Mouse (Mus musculus): Measurements from ENCODE around the gene Aox3. TPM values are rescaled to one million over a fixed set of nuclear protein-coding genes. Genes with fewer than 3 reads are reported as not detected.

Aox3 gene
- not detected in 2 replicates for total RNA-seq (2014; fragmentation: Nextera tagmentation)
- 0.33 TPM in 1 of 2 replicates, not detected in the other for total RNA-seq (2017)
- polyA plus RNA-seq (2012): not detected in 2 replicates

GRCm38 (mm10) chr1:58112880-58113279 is at the start of gene Aox3:
Gene Aox3 (plus strand): TSS chr1:58113130.
- H3K4me3 ChIP-seq (ENCODE audit: low read depth, low read length): no peak within 1 kb of the TSS
- H3K36me3 ChIP-seq (replicated peaks): no peaks in the 10 kb centered on the region
- ATAC-seq (ENCODE audit: extremely low read depth, insufficient number of reproducible peaks, low FRiP score, poor library complexity, severe bottlenecking) (no peak), DNase-seq (ENCODE audit: low spot score) (no peak)
- H3K27me3 ChIP-seq (ENCODE audit: insufficient read depth, low read length): no peaks in the 10 kb centered on the region; the same call in 1 of the 2 replicates
- H3K9me3 ChIP-seq (replicated peaks): no peaks in the 10 kb centered on the region
- H3K4me1 ChIP-seq (ENCODE audit: insufficient read depth, low read depth, low read length): no peaks in the 10 kb centered on the region
- TF ChIP-seq GATA1 (IDR thresholded peaks at IDR 0.05; ENCODE audit: borderline replicate concordance, low read length) (no peak), CTCF (IDR thresholded peaks at IDR 0.05; ENCODE audit: low read depth, low read length) (peak; percentile 34; the same call in 1 of the 2 replicates)

GRCm38 (mm10) chr1:58065151-58065550 is 47.8 kb upstream of the Aox3 start:
- H3K4me1 ChIP-seq (ENCODE audit: insufficient read depth, low read depth, low read length): no peaks in the 10 kb centered on the region
- no peaks in the 10 kb centered on the region for H3K9me3 ChIP-seq (replicated peaks)
- no peaks in the 10 kb centered on the region for H3K36me3 ChIP-seq (replicated peaks)
- TF ChIP-seq GATA2 (IDR thresholded peaks at IDR 0.05; ENCODE audit: borderline replicate concordance, low read depth, low read length): no peak
- no peak for TF ChIP-seq GATA1 (IDR thresholded peaks at IDR 0.05; ENCODE audit: borderline replicate concordance, low read length)
- TF ChIP-seq POLR2AphosphoS5 (IDR thresholded peaks at IDR 0.05; ENCODE audit: insufficient replicate concordance, low read depth, low read length): no peak
- no peak for TF ChIP-seq CTCF (IDR thresholded peaks at IDR 0.05; ENCODE audit: low read depth, low read length)
- TF ChIP-seq TAL1 (conservative IDR thresholded peaks at IDR 0.05; ENCODE audit: low read depth, low read length): no peak
- ATAC-seq (ENCODE audit: extremely low read depth, insufficient number of reproducible peaks, low FRiP score, poor library complexity, severe bottlenecking) (no peak), DNase-seq (ENCODE audit: low spot score) (no peak)
- H3K4me3 ChIP-seq (ENCODE audit: low read depth, low read length): no peak overlapping the region
- peaks cover 5% of the 10 kb centered on the region; the same call in 1 of the 2 replicates for H3K27me3 ChIP-seq (ENCODE audit: insufficient read depth, low read length)

- TF ChIP-seq CTCF (IDR thresholded peaks at IDR 0.05; ENCODE audit: low read depth, low read length): no peak
- TF ChIP-seq TAL1 (conservative IDR thresholded peaks at IDR 0.05; ENCODE audit: low read depth, low read length): no peak
- no peak for TF ChIP-seq GATA1 (IDR thresholded peaks at IDR 0.05; ENCODE audit: borderline replicate concordance, low read length)
- TF ChIP-seq GATA2 (IDR thresholded peaks at IDR 0.05; ENCODE audit: borderline replicate concordance, low read depth, low read length): no peak
- TF ChIP-seq POLR2AphosphoS5 (IDR thresholded peaks at IDR 0.05; ENCODE audit: insufficient replicate concordance, low read depth, low read length): no peak
- DNase-seq (ENCODE audit: low spot score) (no peak), ATAC-seq (ENCODE audit: extremely low read depth, insufficient number of reproducible peaks, low FRiP score, poor library complexity, severe bottlenecking) (no peak)
- Histone ChIP-seq H3K4me1 (ENCODE audit: insufficient read depth, low read depth, low read length) (no peaks in the 10 kb centered on the region), H3K36me3 (replicated peaks) (no peaks in the 10 kb centered on the region), H3K9me3 (replicated peaks) (no peaks in the 10 kb centered on the region), H3K27me3 (ENCODE audit: insufficient read depth, low read length) (peaks cover 5% of the 10 kb centered on the region; the same call in 1 of the 2 replicates), H3K4me3 (ENCODE audit: low read depth, low read length) (no peak overlapping the region)
Measured at GRCm38 (mm10) chr1:58065606-58066005, 47.3 kb upstream of the Aox3 start.

GRCm38 (mm10) chr1:58069181-58069580 is 43.7 kb upstream of the Aox3 start:
- no peaks in the 10 kb centered on the region for H3K36me3 ChIP-seq (replicated peaks)
- no peak for DNase-seq (ENCODE audit: low spot score)
- no peak for ATAC-seq (ENCODE audit: extremely low read depth, insufficient number of reproducible peaks, low FRiP score, poor library complexity, severe bottlenecking)
- 0 out of 2 replicates have a peak, but pooled peaks cover 3% of the 10 kb centered on the region for H3K27me3 ChIP-seq (ENCODE audit: insufficient read depth, low read length)
- H3K9me3 ChIP-seq (replicated peaks): no peaks in the 10 kb centered on the region
- TF ChIP-seq GATA1 (IDR thresholded peaks at IDR 0.05; ENCODE audit: borderline replicate concordance, low read length): no peak
- TF ChIP-seq GATA2 (IDR thresholded peaks at IDR 0.05; ENCODE audit: borderline replicate concordance, low read depth, low read length): no peak
- TF ChIP-seq TAL1 (conservative IDR thresholded peaks at IDR 0.05; ENCODE audit: low read depth, low read length): no peak
- TF ChIP-seq CTCF (IDR thresholded peaks at IDR 0.05; ENCODE audit: low read depth, low read length): no peak
- no peak for TF ChIP-seq POLR2AphosphoS5 (IDR thresholded peaks at IDR 0.05; ENCODE audit: insufficient replicate concordance, low read depth, low read length)
- no peak overlapping the region for H3K4me3 ChIP-seq (ENCODE audit: low read depth, low read length)
- H3K4me1 ChIP-seq (ENCODE audit: insufficient read depth, low read depth, low read length): no peaks in the 10 kb centered on the region

- H3K4me1 ChIP-seq (ENCODE audit: insufficient read depth, low read depth, low read length): no peaks in the 10 kb centered on the region
- ATAC-seq (ENCODE audit: extremely low read depth, insufficient number of reproducible peaks, low FRiP score, poor library complexity, severe bottlenecking): no peak
- H3K36me3 ChIP-seq (replicated peaks): no peaks in the 10 kb centered on the region
- H3K27me3 ChIP-seq (ENCODE audit: insufficient read depth, low read length): 0 out of 2 replicates have a peak, but pooled peaks cover 2% of the 10 kb centered on the region
- TF ChIP-seq CTCF (IDR thresholded peaks at IDR 0.05; ENCODE audit: low read depth, low read length) (no peak), TAL1 (conservative IDR thresholded peaks at IDR 0.05; ENCODE audit: low read depth, low read length) (no peak), GATA1 (IDR thresholded peaks at IDR 0.05; ENCODE audit: borderline replicate concordance, low read length) (no peak), GATA2 (IDR thresholded peaks at IDR 0.05; ENCODE audit: borderline replicate concordance, low read depth, low read length) (no peak), POLR2AphosphoS5 (IDR thresholded peaks at IDR 0.05; ENCODE audit: insufficient replicate concordance, low read depth, low read length) (no peak)
- DNase-seq (ENCODE audit: low spot score): no peak
- H3K4me3 ChIP-seq (ENCODE audit: low read depth, low read length): no peak overlapping the region
- H3K9me3 ChIP-seq (replicated peaks): no peaks in the 10 kb centered on the region
Measured at GRCm38 (mm10) chr1:58070091-58070490, 42.8 kb upstream of the Aox3 start.

- no peak for DNase-seq (ENCODE audit: low spot score)
- Histone ChIP-seq H3K27me3 (ENCODE audit: insufficient read depth, low read length) (no peaks in the 10 kb centered on the region; the same call in 1 of the 2 replicates), H3K36me3 (replicated peaks) (no peaks in the 10 kb centered on the region), H3K9me3 (replicated peaks) (no peaks in the 10 kb centered on the region), H3K4me3 (ENCODE audit: low read depth, low read length) (no peak overlapping the region), H3K4me1 (ENCODE audit: insufficient read depth, low read depth, low read length) (no peaks in the 10 kb centered on the region)
- TF ChIP-seq GATA1 (IDR thresholded peaks at IDR 0.05; ENCODE audit: borderline replicate concordance, low read length) (no peak), GATA2 (IDR thresholded peaks at IDR 0.05; ENCODE audit: borderline replicate concordance, low read depth, low read length) (no peak), TAL1 (conservative IDR thresholded peaks at IDR 0.05; ENCODE audit: low read depth, low read length) (no peak), POLR2AphosphoS5 (IDR thresholded peaks at IDR 0.05; ENCODE audit: insufficient replicate concordance, low read depth, low read length) (no peak), CTCF (IDR thresholded peaks at IDR 0.05; ENCODE audit: low read depth, low read length) (no peak)
- ATAC-seq (ENCODE audit: extremely low read depth, insufficient number of reproducible peaks, low FRiP score, poor library complexity, severe bottlenecking): no peak
Measured at GRCm38 (mm10) chr1:58071006-58071405, 41.9 kb upstream of the Aox3 start.

Data from G1E (cell line).